Mouse (Mus musculus): ENCODE results near the gene Arhgef26. TPM values are rescaled to one million over a fixed set of nuclear protein-coding genes. Genes with fewer than 3 reads are reported as not detected.

The Arhgef26 gene
- total RNA-seq, 1 experiment from 2014 or later: 0.19 TPM

DNA sequence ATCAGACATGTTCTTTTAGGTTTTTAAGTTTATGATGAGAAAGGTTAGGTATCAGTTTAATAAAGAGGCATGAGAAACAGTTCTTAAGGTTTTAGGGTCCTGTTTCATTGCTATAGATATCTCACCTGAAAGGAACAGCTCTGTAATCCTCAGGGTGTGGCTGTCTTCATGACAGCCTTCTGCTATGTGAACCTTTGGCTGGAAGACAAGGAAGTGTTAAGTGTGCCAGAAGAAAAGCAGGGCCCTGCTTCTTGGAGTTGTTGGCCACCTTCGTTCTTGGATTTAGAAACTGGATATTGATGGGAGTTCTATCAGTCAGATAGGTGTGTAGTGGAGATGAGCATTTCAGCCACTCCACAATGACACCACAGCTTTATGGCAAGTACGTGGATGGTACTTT is 38.6 kb downstream of the Arhgef26 start:
- no peak for ATAC-seq (replicated peaks; ENCODE audit: insufficient number of reproducible peaks, low FRiP score, low TSS enrichment, poor library complexity, severe bottlenecking)

DNA sequence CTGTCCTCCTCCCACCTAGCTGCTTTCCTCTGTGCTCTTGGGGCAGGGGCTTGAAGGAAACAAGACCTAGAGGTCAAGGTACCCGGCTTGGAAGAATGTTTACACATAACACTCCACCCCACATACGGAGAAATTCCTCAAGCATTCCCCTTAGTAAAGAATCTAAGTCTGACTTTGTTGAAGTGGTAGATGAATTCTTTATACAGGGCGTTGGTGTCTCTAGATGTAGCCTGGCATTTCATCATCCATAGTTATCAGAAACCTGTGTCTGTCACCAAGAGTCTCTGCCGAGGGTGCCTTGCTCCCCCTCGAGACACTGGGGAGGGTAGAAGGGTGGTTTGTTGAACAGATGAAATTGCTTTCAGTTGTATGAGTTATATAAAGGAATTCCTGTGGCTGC is 41.8 kb downstream of the Arhgef26 start:
- ATAC-seq (replicated peaks; ENCODE audit: insufficient number of reproducible peaks, low FRiP score, low TSS enrichment, poor library complexity, severe bottlenecking): no peak

DNA sequence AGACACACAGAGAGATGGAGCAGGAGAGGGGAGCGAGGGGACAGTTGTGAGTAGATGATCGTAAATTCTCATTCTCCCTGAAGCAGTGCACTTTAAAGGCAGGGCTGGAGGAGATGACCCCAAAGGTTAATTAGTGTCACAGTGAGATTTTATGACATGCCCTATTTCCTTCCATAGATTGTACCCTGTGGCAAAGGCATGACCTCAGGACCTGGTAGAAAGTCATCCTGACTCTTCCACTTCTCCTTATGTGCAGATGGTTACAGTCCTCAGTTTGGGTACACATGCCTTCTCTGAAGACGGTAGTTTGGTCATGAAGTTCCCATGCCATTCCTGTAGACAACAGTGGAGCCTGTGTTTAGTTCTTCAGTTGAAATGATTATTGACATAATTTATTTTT is 42.3 kb downstream of the Arhgef26 start:
- no peak for ATAC-seq (replicated peaks; ENCODE audit: insufficient number of reproducible peaks, low FRiP score, low TSS enrichment, poor library complexity, severe bottlenecking)

DNA sequence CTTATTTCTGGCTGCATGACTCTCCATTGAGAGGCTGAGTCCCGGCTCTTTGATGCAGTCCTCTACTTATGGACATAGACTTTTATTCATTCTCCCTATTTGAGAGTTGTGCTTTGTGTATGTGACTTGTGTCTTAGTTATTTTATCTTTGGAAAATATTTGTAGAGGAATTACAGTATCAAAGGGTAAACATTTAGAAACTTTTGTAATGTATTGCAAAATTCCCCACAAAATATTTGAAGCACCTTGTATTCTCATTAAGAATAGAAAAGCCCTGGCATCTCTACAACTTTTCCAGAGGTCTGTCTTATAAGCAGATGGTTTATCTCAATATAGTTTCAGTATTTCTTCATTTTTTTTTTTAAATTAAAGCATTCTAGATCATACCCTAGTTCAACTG is 44.7 kb downstream of the Arhgef26 start:
- no peak for ATAC-seq (replicated peaks; ENCODE audit: insufficient number of reproducible peaks, low FRiP score, low TSS enrichment, poor library complexity, severe bottlenecking)

DNA sequence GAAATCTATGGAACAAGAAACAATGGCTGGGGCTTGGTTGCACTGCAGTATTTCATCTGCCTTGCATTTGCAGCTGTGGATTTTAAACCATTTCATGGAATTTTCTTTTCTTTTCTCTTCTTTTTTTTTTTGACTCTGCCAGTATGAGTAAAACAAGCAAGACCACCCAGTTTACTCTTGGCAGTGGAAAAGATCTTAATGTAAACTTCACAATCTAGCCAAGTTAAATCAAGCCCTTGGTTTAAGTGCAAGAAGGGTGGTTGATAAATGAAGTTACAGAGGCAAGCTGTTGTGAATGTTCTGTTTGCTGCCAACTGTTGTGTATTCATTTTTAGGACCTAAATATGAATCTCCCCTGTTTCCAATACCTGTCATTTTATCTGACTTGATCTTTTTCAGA is 54.5 kb downstream of the Arhgef26 start:
- ATAC-seq (replicated peaks; ENCODE audit: insufficient number of reproducible peaks, low FRiP score, low TSS enrichment, poor library complexity, severe bottlenecking): no peak

- ATAC-seq (replicated peaks; ENCODE audit: insufficient number of reproducible peaks, low FRiP score, low TSS enrichment, poor library complexity, severe bottlenecking): no peak
These were observed 56.1 kb downstream of the Arhgef26 start for GRCm38 (mm10) chr3:62394284-62394683.

GRCm38 (mm10) chr3:62395368-62395767 is 57.2 kb downstream of the Arhgef26 start:
- ATAC-seq (replicated peaks; ENCODE audit: insufficient number of reproducible peaks, low FRiP score, low TSS enrichment, poor library complexity, severe bottlenecking): no peak

DNA sequence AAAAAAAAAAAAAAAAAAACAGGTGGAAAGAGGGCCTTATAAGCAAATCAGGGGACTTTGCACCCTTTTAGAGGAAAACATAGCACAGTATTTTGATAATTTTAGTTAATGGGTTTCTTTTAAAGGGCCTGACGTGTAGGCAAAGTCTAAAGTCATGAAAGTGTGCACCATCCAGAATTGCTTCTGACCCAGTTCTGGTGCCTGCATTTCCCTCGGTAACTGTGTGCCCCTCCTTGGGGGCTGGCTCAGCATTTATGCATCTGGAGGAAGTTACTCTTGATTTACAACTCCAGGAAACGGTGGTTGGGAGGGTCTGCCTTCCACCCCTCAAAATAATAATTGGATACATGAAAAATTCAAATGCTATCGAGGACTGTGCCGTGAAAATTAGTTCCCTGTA is 58.0 kb downstream of the Arhgef26 start:
- ATAC-seq (replicated peaks; ENCODE audit: insufficient number of reproducible peaks, low FRiP score, low TSS enrichment, poor library complexity, severe bottlenecking): no peak

GRCm38 (mm10) chr3:62398094-62398493 is 60.0 kb downstream of the Arhgef26 start:
- ATAC-seq (replicated peaks; ENCODE audit: insufficient number of reproducible peaks, low FRiP score, low TSS enrichment, poor library complexity, severe bottlenecking): no peak

DNA sequence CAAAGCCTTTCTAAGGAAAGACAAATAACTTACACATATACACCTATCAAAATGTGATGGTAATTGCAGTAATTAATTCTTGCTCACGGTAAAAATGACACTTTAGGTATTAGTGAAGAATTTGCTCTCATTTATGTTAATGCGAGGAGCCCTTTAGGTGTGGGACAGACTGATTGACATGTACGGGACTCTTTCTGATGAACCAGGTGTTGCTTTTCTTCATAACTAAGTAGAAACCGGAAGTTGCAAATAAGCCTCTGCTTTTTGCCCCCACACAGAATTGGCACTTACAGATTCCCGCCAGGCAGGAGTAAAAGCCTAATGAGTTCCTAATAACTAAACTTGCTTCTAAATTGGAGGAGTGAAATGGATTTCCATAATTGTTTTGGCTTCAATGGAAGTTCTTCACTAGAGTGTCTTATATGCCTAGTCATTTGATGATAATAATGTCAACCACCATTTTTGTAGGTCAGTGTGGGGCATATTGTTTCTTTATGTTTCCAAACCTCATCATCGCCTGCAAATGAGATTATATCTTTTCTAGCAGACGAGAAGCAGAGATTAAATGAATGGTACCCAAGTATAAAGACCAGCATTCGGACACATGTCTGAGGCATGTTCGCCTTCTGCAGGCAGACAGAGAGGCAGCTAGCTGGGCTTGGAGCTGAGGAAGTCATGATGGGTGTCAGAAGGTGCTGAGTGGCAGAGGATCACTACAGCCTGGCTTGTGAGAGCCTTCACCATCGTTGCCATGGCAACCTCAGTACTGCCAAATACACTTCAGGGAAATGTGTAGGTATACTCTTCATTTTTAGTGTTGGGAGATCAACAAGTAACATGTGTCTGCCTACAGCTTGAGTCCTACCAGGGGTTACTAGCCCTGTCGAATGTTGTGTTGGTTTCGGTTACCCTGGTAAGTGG is 61.9 kb downstream of the Arhgef26 start:
- ATAC-seq (replicated peaks; ENCODE audit: insufficient number of reproducible peaks, low FRiP score, low TSS enrichment, poor library complexity, severe bottlenecking): no peak

DNA sequence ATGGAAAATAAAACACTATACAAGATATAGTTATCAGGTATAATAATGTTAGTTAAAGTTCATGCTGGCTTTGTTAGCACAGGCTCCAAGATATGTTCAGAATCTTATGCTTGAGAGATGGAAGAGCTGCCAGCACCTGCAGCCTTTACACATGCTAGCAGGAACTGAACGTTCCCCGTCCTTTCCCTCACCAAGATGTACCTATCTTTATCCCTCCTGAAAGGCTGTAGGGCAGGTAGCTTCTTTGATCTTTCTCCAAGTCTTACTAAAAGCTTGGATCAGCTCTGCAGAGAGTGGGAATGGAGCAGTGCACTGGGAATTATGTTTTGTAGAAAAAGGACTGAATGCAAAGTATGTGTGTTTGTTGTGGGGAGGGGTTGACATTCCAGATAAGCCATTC is 64.3 kb downstream of the Arhgef26 start:
- no peak for ATAC-seq (replicated peaks; ENCODE audit: insufficient number of reproducible peaks, low FRiP score, low TSS enrichment, poor library complexity, severe bottlenecking)

- ATAC-seq (replicated peaks; ENCODE audit: insufficient number of reproducible peaks, low FRiP score, low TSS enrichment, poor library complexity, severe bottlenecking): no peak
These were observed 66.5 kb downstream of the Arhgef26 start for GRCm38 (mm10) chr3:62404477-62405246.

DNA sequence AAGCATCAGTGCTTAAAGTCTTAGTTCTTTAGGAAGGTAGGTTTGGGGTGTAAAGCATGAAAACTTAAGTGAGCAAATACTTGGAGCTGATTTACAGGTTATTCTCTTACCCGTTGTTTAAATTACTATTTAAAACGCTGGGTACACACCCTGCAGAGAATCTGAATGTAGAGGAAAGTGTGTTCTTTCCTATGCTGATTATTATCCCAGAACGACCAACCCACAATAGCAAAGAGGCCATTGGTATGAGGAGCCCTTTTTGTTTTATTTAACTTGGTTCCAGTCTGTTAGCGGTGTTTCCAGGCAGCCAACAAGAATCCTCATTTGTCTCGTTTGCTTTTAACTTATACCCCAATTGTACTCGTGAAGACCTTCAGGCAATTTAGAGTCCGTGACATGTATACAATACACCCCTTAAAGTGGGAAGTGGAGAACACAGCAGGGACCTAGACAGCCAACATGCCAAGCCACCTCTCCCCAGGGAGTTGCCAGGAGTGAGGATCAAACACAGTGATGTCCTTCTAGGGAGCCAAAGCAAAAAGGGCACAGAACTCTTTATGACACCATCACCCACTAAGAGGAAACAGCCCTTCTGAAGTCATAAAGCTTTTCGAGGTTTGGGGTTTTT is 71.5 kb downstream of the Arhgef26 start:
- no peak for ATAC-seq (replicated peaks; ENCODE audit: insufficient number of reproducible peaks, low FRiP score, low TSS enrichment, poor library complexity, severe bottlenecking)

GRCm38 (mm10) chr3:62410491-62410890 is 72.3 kb downstream of the Arhgef26 start:
- no peak for ATAC-seq (replicated peaks; ENCODE audit: insufficient number of reproducible peaks, low FRiP score, low TSS enrichment, poor library complexity, severe bottlenecking)

DNA sequence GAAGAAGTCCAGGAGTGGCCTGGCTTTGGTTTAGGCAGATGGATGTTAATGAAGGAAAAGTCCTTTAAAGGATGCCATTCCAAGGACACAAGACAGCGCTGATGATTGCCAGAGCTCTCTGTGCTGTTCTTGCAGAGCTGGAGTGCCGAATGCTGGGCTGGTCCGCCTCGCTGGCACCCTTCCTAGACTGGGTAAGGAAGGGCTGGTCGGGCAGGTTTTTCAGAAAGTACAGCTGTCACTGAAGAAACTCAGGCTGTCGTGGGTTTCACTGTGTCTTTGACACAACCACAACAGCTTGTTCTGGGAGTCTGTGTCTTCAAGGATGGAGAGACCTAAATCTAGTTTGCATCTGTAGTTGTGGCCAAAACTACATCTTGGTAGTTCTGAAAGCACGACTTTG is 74.6 kb downstream of the Arhgef26 start:
- ATAC-seq (replicated peaks; ENCODE audit: insufficient number of reproducible peaks, low FRiP score, low TSS enrichment, poor library complexity, severe bottlenecking): no peak

DNA sequence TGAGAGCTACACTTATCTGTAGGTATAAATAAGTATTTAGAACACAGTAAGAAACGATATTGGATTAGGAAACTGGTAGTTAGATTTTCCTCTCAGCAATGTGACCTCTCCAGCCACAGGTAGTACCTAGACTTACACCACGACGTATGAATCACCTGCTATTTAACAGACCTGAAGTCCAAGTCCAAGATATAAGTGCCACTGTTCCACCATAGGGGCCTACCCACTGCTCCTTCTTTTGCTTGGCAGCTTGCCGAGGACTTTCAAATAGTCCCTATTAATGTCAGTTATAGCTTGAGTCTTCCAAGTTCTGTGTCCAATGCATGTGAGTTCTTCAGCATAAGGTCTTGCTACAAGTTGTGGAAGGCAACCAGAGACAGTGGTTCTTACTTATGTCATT is 76.8 kb downstream of the Arhgef26 start:
- no peak for ATAC-seq (replicated peaks; ENCODE audit: insufficient number of reproducible peaks, low FRiP score, low TSS enrichment, poor library complexity, severe bottlenecking)

GRCm38 (mm10) chr3:62417458-62417857 is 79.3 kb downstream of the Arhgef26 start:
- ATAC-seq (replicated peaks; ENCODE audit: insufficient number of reproducible peaks, low FRiP score, low TSS enrichment, poor library complexity, severe bottlenecking): no peak

DNA sequence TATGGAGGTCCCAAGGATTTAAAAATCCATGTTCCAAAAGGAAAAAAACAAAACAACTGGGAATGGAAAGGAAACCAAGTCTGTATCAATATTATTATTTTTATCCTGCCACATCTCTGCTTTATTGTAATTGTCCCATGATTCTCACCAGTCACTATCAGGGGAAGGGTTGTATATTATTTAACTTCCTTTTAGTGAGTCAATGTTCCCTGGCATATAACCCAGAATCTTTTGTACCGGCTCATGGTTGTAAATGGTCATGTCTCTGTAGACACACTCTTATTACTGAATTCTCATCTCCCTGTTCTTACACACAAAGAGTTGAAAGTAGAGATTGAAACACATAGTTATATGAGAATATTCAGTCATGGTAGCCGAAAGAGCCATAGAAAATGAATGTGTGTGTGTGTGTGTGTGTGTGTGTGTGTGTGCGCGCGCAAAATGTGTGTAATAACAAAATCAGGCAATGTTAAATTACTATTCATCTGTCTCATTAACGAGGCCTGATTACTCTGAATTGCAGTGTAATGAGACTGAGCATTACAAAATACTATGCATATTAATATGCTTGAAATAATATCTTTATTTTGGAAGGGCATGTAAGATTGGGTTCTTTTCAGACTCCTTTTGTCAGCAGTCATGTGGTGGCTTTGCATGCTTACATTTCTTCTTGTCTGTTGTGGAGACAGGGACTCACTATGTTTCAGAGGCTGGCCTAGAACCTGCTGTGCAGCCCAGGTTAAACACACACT is 80.4 kb downstream of the Arhgef26 start:
- no peak for ATAC-seq (replicated peaks; ENCODE audit: insufficient number of reproducible peaks, low FRiP score, low TSS enrichment, poor library complexity, severe bottlenecking)

- ATAC-seq (replicated peaks; ENCODE audit: insufficient number of reproducible peaks, low FRiP score, low TSS enrichment, poor library complexity, severe bottlenecking): no peak
These were observed 95.5 kb downstream of the Arhgef26 start for GRCm38 (mm10) chr3:62433675-62434074.

Measured in monocyte, adult 5-6 weeks (primary cell).